ENCODE assay signal across 8 mouse cellular contexts in the genomic region with DNA sequence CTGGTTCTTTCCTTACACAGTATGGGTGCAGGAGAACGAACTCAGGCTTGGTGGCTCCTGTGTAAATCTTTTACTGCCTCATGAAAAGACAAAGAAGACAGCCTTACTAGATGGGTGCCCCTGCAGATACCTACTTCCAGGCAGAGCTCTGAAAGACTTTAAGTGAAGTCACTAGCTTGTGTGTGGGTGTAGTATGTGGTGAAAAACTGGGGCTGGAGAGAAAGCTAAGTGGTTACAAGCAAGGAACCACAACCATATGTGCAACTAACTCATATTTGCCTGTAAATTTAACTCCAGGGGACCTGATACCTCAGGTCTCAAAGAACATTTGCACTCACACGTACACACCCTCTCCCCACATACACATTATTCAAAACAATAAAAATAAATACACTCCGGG. TPM values are rescaled to one million over a fixed set of nuclear protein-coding genes. Genes with fewer than 3 reads are reported as not detected.
DNase-seq lines count a peak whose midpoint lies in the region; ATAC-seq and TF ChIP-seq lines count a peak whose summit lies in the region.

No protein-coding gene starts in this region.

- 23% methylated on average over 3 of the region's 3 CpGs for WGBS in heart, embryonic 14.5 days
- WGBS in hindbrain, embryonic 12.5 days = 29% methylated on average over 3 of the region's 3 CpGs
- WGBS in midbrain, embryonic 12.5 days = 28% methylated on average over 3 of the region's 3 CpGs

- TF ChIP-seq CTCF in G1E (IDR thresholded peaks at IDR 0.05; ENCODE audit: low read depth, low read length) = no peak

- peak overlapping the region in 1 of 2 experiments; percentile 75; a peak in 3 of 4 replicates for H3K4me3 ChIP-seq in heart, embryonic 14.5 days (ENCODE audit: control insufficient read depth in 1 of 2, insufficient read depth in 1 of 2, low read depth in 1 of 2, low read length in 2 of 2)
- peak overlapping the region; percentile 88 for H3K4me3 ChIP-seq in G1E (ENCODE audit: low read depth, low read length)
- H3K4me3 ChIP-seq in hindbrain, embryonic 12.5 days = peak overlapping the region; percentile 54
- peak overlapping the region; percentile 81 for H3K4me3 ChIP-seq in midbrain, embryonic 12.5 days

- peaks cover 32% of the 10 kb centered on the region for H3K36me3 ChIP-seq in heart, embryonic 14.5 days (ENCODE audit: control insufficient read depth, insufficient read depth, low read length)
- peaks cover 54% of the 10 kb centered on the region for H3K36me3 ChIP-seq in G1E (replicated peaks)
- H3K36me3 ChIP-seq in hindbrain, embryonic 12.5 days = peaks cover 15% of the 10 kb centered on the region
- H3K36me3 ChIP-seq in midbrain, embryonic 12.5 days = peaks cover 16% of the 10 kb centered on the region

- DNase-seq in heart, postnatal 14 days = no peak
- DNase-seq in G1E (ENCODE audit: low spot score) = no peak
- no peak for DNase-seq in B cell, adult 2 months
- DNase-seq in right cerebral cortex, postnatal 4 days = no peak
- DNase-seq in kidney, postnatal 25 days = no peak

- intact Hi-C loops in heart, postnatal 14 days (cut with DNase I) = no loop called here

- H3K27ac ChIP-seq in heart, embryonic 14.5 days (replicated peaks in 1 of 2; ENCODE audit: control insufficient read depth in 1 of 2, insufficient read depth in 1 of 2, low read depth in 2 of 2, low read length in 2 of 2) = peak overlapping the region in 1 of 2 experiments; percentile 70; a peak in 1 of 4 replicates
- no peak overlapping the region for H3K27ac ChIP-seq in hindbrain, embryonic 12.5 days
- H3K27ac ChIP-seq in midbrain, embryonic 12.5 days (replicated peaks) = peak overlapping the region; percentile 73

- H3K4me1 ChIP-seq in heart, embryonic 14.5 days (ENCODE audit: control insufficient read depth in 2 of 2, insufficient read depth in 2 of 2, low read length in 2 of 2) = peaks cover 12 to 36% of the 10 kb centered on the region in 2 experiments
- peaks cover 75% of the 10 kb centered on the region for H3K4me1 ChIP-seq in G1E (ENCODE audit: insufficient read depth, low read depth, low read length)
- peaks cover 49% of the 10 kb centered on the region for H3K4me1 ChIP-seq in hindbrain, embryonic 12.5 days
- H3K4me1 ChIP-seq in midbrain, embryonic 12.5 days = peaks cover 53% of the 10 kb centered on the region

- no peak for ATAC-seq in heart, embryonic 14.5 days (ENCODE audit: insufficient number of reproducible peaks, insufficient read depth, low FRiP score, low read depth)
- ATAC-seq in G1E (ENCODE audit: extremely low read depth, insufficient number of reproducible peaks, low FRiP score, poor library complexity, severe bottlenecking) = no peak
- no peak for ATAC-seq in hindbrain, embryonic 12.5 days (ENCODE audit: low FRiP score)
- ATAC-seq in midbrain, embryonic 12.5 days (ENCODE audit: low FRiP score, low read depth) = no peak

- peak overlapping the region; percentile 80 for H3K9ac ChIP-seq in heart, embryonic 14.5 days (ENCODE audit: low read length)
- peak overlapping the region; percentile 69 for H3K9ac ChIP-seq in hindbrain, embryonic 12.5 days
- H3K9ac ChIP-seq in midbrain, embryonic 12.5 days (replicated peaks) = peak overlapping the region; percentile 82

- H3K4me2 ChIP-seq in heart, embryonic 14.5 days (ENCODE audit: low read length) = peak overlapping the region; percentile 80
- peak overlapping the region; percentile 94 for H3K4me2 ChIP-seq in hindbrain, embryonic 12.5 days (replicated peaks)
- H3K4me2 ChIP-seq in midbrain, embryonic 12.5 days (replicated peaks) = peak overlapping the region; percentile 98

- H3K9me3 ChIP-seq in heart, embryonic 14.5 days (ENCODE audit: control insufficient read depth, low read length) = no peaks in the 10 kb centered on the region
- H3K9me3 ChIP-seq in G1E (replicated peaks) = no peaks in the 10 kb centered on the region
- H3K9me3 ChIP-seq in hindbrain, embryonic 12.5 days (replicated peaks) = no peaks in the 10 kb centered on the region
- no peaks in the 10 kb centered on the region for H3K9me3 ChIP-seq in midbrain, embryonic 12.5 days

- H3K27me3 ChIP-seq in heart, embryonic 14.5 days (ENCODE audit: control insufficient read depth, insufficient read depth, low read length) = no peaks in the 10 kb centered on the region
- no peaks in the 10 kb centered on the region for H3K27me3 ChIP-seq in G1E (ENCODE audit: insufficient read depth, low read length)
- H3K27me3 ChIP-seq in hindbrain, embryonic 12.5 days = peaks cover 11% of the 10 kb centered on the region; the same call in 1 of the 2 replicates
- peaks cover 15% of the 10 kb centered on the region for H3K27me3 ChIP-seq in midbrain, embryonic 12.5 days

RNA-seq across cellular contexts. Expression of a gene that starts 0.5 kb away (rescaled TPM):
- polyA plus RNA-seq in heart, embryonic 14.5 days (2014; fragmentation: Nextera tagmentation; extraction: Ambion mirVana) = 101 and 120 TPM in 2 replicates
- total RNA-seq in heart, postnatal 14 days (2021) = 10 to 100 TPM; 55.7 to 63.2 TPM
- 50.8 and 53.9 TPM in 2 replicates for total RNA-seq in G1E (2014; fragmentation: Nextera tagmentation)
- total RNA-seq in G1E (2017) = 71.8 and 104 TPM in 2 replicates
- 42.8 and 162 TPM in 2 replicates for polyA plus RNA-seq in G1E (2012)
- 133 and 144 TPM in 2 replicates for polyA plus RNA-seq in hindbrain, embryonic 12.5 days (2016; fragmentation: Nextera tagmentation; extraction: Ambion mirVana)
- 144 and 149 TPM in 2 replicates for polyA plus RNA-seq in midbrain, embryonic 12.5 days (2016; fragmentation: Nextera tagmentation; extraction: Ambion mirVana)

RNA-seq across cellular contexts. Expression of a gene that starts 2.2 kb away (rescaled TPM):
- 9.0 and 10.4 TPM in 2 replicates for polyA plus RNA-seq in heart, embryonic 14.5 days (2014; fragmentation: Nextera tagmentation; extraction: Ambion mirVana)
- 10 to 100 TPM in 1 of 2 experiments, 1 to 10 TPM in 1; 10.0 to 11.2 TPM for total RNA-seq in heart, postnatal 14 days (2021)
- 1.9 and 3.3 TPM in 2 replicates for total RNA-seq in G1E (2014; fragmentation: Nextera tagmentation)
- 3.0 and 4.1 TPM in 2 replicates for total RNA-seq in G1E (2017)
- polyA plus RNA-seq in G1E (2012) = 13.1 and 16.9 TPM in 2 replicates
- 10.7 and 11.0 TPM in 2 replicates for polyA plus RNA-seq in hindbrain, embryonic 12.5 days (2016; fragmentation: Nextera tagmentation; extraction: Ambion mirVana)
- 10.1 TPM in 2 replicates for polyA plus RNA-seq in midbrain, embryonic 12.5 days (2016; fragmentation: Nextera tagmentation; extraction: Ambion mirVana)

RNA-seq across cellular contexts. Expression of a gene that starts 8.4 kb away (rescaled TPM):
- polyA plus RNA-seq in heart, embryonic 14.5 days (2014; fragmentation: Nextera tagmentation; extraction: Ambion mirVana) = 0.84 and 1.4 TPM in 2 replicates
- total RNA-seq in heart, postnatal 14 days (2021) = under 1 TPM in 1 of 2 experiments, not detected in 1; 0.71 TPM
- total RNA-seq in G1E (2014; fragmentation: Nextera tagmentation) (not detected in 2 replicates), G1E (2017) (not detected in 2 replicates)
- not detected in 2 replicates for polyA plus RNA-seq in G1E (2012)
- 3.7 and 4.3 TPM in 2 replicates for polyA plus RNA-seq in hindbrain, embryonic 12.5 days (2016; fragmentation: Nextera tagmentation; extraction: Ambion mirVana)
- 3.6 and 3.9 TPM in 2 replicates for polyA plus RNA-seq in midbrain, embryonic 12.5 days (2016; fragmentation: Nextera tagmentation; extraction: Ambion mirVana)

RNA-seq across cellular contexts. Expression of a gene that starts 12.5 kb away (rescaled TPM):
- not detected in 2 replicates for polyA plus RNA-seq in heart, embryonic 14.5 days (2014; fragmentation: Nextera tagmentation; extraction: Ambion mirVana)
- not detected for total RNA-seq in heart, postnatal 14 days (2021)
- 0.90 and 3.0 TPM in 2 replicates for total RNA-seq in G1E (2014; fragmentation: Nextera tagmentation)
- total RNA-seq in G1E (2017) = 1.9 and 2.3 TPM in 2 replicates
- 3.4 and 3.6 TPM in 2 replicates for polyA plus RNA-seq in G1E (2012)
- not detected in 2 replicates for polyA plus RNA-seq in hindbrain, embryonic 12.5 days (2016; fragmentation: Nextera tagmentation; extraction: Ambion mirVana)
- polyA plus RNA-seq in midbrain, embryonic 12.5 days (2016; fragmentation: Nextera tagmentation; extraction: Ambion mirVana) = not detected in 2 replicates

RNA-seq across cellular contexts. Expression of a gene that starts 13.9 kb away (rescaled TPM):
- 60.8 and 68.9 TPM in 2 replicates for polyA plus RNA-seq in heart, embryonic 14.5 days (2014; fragmentation: Nextera tagmentation; extraction: Ambion mirVana)
- total RNA-seq in heart, postnatal 14 days (2021) = 10 to 100 TPM; 17.9 to 18.3 TPM
- total RNA-seq in G1E (2014; fragmentation: Nextera tagmentation) = 4.1 and 6.7 TPM in 2 replicates
- total RNA-seq in G1E (2017) = 4.6 and 6.6 TPM in 2 replicates
- 3.0 and 3.1 TPM in 2 replicates for polyA plus RNA-seq in G1E (2012)
- 75.3 and 81.0 TPM in 2 replicates for polyA plus RNA-seq in hindbrain, embryonic 12.5 days (2016; fragmentation: Nextera tagmentation; extraction: Ambion mirVana)
- polyA plus RNA-seq in midbrain, embryonic 12.5 days (2016; fragmentation: Nextera tagmentation; extraction: Ambion mirVana) = 57.9 and 68.9 TPM in 2 replicates
